Mouse (Mus musculus): ENCODE measurements at regions not wholly inside any gene's neighbourhood (a gene's known extent, or its start where the extent isn't known, plus 50 kb on each side); places are given as distances from the start of the nearest gene placed in this dataset.

DNA sequence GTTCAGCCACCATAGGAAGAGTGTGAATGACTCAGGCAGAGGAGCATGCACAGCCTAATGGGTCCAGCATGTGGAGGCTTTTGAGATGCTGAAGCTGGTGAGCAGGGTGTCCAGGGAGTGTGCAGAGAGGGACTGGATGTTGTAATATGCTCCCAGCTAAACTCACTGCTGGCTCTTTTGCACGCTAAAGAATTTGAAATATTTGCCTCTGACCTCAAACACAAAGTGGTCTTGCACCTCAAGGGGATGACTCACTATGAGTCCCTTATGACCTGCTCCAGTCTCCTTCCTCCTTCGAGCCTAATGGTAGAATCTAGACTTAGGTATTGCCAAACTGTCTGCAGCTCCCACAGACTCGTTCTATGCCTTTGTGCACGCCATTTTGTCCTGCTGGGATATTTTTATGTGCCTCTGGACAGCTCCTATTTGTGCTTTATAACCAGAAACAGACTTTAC is 55.0 kb upstream of the Slit3 start:
- no peak for DNase-seq (ENCODE audit: low spot score)

DNA sequence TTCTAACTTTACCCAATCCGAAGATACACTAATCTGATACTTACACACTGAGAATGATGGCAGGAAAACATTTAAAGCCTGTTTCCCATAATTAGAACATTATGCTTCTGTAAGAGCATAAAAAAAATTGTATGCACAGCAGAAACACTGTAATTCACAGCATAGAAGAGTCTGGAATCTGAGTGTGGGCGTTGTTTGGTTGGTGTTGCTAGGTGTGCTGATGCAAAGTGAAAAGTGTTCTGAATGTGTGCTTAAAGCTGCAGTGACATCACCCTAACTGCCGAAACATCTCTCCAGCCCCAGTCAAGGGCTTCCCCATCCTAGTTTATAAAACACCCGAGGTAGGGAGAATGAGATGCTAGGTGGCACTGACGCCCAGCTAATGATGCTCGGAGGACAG is 63.2 kb upstream of the Slit3 start:
- no peak for DNase-seq (ENCODE audit: low spot score)

DNA sequence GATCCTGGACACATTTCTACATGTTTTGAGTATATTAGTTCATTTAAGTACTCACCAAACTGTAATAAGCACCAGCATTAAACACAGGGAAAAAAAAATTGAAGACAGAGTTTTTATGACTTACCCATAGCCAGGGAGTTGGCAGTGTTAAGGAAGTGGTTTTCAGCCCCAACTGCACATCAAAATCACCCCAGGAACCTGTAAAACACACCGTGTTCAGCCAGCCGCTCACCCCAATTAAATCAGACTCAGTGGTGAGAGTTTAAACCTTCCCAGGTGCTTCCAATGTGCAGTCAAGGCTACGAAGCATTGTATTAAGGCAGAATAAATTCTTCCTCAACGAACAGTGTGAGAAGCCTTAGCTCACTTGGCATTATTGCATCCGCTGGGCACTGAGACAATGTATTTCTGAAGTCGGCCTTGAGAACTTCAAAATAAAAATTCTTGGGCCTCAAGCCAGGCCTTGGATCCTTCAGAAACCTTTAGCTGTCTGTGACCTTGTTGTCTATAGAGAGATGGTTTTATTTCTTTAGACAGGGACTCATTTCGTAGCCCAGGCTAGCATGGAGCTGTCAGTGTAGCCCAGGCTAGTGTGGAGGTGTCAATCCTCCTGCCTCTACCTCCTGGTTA is 65.4 kb upstream of the Slit3 start:
- no peak for DNase-seq (ENCODE audit: low spot score)

DNA sequence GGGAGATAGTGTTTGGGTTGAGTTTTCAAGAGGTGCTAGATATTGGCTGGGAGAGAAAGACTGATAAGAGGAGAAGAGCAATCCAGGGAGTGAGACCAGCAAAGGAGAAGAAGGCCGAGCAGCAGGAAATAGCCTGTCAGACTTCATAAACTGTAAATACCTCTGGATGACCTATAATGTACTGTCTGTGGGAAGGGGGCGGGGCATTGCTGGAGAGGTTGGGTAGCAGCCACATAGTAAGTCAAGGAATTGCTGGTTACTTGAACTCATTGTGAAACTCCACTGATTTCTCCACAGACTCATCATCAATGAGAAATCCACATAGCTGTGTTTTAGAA is 67.4 kb upstream of the Slit3 start:
- DNase-seq (ENCODE audit: low spot score): no peak

DNA sequence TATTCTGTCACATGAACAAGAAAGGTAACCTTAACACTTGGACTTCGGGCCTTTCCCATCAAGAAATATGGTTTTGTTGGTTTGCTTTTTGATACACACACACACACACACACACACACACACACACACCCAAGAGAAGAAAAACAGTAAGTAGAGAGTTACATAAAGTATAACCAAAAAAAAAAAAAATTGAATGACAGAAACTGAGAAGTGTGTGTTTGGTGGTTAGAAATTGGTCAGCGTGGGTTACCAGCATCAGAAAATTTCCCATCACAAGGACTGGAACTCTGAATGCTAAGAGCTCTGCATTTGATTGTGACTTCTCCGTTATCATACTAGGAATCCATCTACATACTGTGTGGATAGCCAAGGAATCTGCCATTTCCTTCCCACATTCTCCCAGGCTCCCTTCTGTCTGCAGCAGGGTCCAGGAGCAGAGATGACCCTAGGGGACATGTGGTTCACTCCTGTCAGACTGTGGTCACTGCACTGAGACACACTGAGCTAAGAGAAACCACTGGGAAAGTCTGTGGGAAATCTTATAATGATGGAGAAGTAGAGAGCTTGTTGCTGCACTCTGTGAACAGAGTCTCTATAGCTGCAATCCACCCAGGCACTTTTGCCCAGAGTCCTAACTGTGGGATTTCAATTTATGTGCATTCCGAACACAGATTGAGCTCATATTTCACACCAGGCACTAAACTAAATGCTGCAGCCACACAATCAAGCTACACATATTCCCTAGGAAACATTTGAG is 68.0 kb upstream of the Slit3 start:
- DNase-seq (ENCODE audit: low spot score): no peak

DNA sequence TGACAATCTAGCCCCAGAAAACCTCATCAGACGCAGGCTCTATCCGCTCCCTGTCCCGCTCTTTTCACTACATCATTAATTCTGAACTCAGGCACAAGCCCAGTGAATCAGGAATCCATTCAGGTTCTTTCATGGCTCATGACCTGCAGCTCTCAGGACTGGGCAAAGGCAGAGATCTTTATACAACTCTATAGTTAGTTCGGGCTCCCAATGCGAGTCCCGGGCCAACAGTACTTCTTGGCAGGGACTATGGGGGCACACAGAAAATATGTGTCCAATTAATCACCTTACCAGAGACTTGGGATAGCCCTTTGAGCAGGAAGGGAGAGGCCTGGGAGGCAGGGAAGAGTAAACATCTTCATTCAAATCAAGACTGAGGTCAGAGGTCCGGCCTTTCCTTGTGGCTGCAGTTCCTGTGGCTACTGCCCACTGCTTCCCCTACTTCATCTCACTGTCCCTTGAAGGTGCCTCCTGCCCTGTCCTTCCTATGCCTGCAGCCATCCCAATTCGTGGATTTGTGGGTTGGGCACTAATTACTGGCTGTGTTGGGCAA is 71.3 kb upstream of the Slit3 start:
- no peak for DNase-seq (ENCODE audit: low spot score)

DNA sequence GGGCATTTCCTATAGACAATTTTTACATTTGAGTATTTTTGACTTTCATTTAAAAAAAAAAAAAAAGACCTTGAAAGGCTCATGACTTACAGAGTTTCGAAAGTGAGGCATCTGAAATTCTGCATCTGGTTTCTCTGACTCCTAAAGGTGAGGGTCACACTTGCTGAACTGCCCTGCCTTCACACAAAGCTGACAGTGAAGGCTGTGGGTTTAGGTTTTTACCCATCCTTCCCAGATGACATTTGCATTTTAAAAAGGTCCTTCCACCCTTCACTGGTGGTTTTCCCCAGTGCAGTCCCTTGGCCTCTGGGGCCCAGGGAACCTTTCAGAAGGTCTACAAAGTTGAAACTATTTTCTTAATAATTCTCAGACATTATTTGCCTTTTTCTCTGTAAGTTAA is 76.4 kb upstream of the Slit3 start:
- DNase-seq (ENCODE audit: low spot score): no peak

DNA sequence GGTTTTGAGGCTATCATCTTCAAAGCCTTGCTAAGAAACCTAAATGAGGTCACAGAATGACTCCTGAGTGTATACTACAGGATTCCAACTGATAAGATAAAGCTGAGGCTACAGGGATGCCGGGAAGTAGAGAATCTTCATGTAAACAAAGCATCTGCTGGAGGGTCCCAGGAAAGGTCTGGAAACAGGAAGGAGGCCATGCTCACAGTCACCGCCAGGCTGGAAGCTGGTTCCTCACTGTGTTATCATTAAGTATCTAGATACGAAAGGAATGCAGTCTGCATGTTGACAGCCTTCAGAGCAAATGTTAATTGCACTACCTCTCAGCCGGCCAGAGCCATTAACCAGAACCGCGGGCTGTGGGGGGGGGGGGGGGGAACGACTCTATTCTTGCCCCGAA is 96.6 kb upstream of the Slit3 start:
- no peak for DNase-seq (ENCODE audit: low spot score)

DNA sequence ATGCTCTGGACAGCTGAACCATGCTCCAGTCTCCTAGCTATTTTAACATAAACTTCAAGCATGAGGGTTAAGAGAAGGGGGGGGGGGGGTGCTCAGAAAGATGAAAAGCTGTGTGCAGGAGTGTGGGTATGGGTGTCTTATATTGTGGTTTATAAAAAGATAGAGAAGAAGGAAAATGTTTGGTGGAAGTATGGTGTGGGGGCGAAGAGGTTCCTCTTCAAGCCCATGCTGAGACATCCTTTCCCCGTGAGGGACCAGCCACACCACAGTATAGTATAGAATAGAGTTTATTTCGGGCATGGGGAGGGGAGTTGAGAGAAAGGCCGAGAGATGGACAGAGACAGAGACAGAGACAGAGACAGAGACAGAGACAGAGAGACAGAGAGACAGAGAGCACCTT is 97.2 kb upstream of the Slit3 start:
- DNase-seq (ENCODE audit: low spot score): no peak

DNA sequence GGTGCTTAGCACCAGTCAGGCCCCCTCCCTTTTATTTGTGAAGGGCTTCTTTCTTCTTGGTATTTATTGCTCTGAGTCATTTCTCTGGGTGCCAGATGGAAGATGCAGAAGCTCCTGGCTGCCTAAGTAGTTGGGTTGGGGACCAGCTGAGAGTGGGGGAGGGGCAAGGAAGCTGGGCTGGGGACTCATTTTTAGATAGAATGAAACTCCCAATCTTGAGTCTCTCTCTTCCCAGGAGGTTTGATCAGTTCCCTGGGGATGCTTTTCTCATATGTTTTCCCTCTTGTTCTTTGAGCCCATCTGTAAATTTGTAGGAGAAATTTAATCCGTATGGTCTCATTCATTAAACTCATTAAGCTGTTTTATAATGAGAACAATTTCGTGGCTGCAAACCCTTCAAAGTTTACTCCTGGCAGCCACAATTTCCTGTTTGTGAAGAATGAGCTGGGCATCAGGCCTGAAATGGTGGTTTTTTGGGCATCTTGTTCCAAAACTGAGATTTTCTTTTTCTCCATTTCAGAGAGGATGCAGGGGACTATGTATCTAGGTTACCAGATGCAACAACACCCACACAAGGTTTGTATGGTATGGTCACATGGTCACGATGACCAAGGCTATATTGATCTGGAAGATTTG is 98.9 kb upstream of the Slit3 start:
- no peak for DNase-seq (ENCODE audit: low spot score)

DNA sequence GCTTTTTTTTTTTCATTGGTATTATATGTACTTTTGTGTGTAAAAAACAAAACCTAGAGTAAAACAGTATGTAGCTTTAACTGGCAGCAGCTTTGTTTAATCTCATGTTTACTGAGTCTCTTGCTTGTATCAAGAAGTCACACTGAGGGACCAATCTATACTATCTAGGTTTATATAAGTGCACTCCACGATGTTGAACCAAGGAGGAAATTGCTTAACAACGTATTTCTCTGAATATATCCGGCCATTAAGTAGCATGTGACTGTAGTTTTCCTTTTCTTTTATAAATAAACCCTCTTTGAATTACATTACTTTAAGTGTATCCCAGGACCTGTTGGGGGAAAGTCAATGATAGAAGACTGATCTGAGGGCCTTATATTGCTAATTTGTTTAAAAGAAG is 104.0 kb upstream of the Slit3 start:
- DNase-seq (ENCODE audit: low spot score): no peak

DNA sequence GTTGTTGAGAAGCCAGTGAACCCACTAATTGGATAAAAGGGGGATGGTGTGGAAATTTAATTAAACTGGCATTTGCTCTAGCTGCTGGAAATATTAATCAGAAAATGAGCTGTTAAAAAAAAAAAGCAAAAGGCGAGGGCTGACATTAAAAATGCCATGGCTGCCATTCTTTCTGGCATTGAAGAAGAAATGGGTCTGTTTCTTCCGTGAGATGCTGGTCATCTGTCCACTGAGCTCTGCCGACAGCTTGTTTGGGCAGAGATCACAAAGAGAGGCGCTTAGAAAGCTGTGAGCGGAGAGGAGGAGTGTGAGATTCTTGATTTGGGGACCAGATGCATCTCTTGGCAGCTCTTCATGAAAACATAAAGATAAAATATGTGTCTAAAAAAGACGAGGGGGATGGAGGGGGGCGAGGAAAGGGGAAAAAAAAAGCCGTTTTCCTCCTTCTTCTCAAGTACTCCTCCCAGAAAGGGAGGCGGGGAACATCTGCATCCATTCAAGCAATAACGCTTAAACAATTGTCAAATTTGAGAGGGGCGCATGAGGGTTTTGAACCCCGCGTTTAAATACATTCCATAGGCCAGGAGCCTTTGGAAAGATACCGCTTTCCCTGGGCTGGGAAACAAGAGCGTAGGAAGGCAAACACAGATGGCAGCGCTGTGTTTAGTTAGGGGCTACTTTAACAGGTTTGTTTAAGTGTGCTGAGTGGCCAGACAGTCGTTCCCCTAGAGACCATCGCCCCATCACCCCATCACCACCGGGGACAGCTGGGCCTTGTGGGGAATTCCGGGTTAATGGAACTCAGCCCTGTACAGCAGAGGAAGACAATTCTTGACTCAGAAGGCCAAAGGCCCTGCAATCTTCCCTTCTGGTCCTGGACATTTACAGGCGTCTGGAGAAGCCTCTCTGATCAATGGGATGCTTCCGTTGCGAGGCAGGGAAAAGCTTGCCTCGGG is 109.2 kb upstream of the Slit3 start:
- DNase-seq (ENCODE audit: low spot score): peak; percentile 32

DNA sequence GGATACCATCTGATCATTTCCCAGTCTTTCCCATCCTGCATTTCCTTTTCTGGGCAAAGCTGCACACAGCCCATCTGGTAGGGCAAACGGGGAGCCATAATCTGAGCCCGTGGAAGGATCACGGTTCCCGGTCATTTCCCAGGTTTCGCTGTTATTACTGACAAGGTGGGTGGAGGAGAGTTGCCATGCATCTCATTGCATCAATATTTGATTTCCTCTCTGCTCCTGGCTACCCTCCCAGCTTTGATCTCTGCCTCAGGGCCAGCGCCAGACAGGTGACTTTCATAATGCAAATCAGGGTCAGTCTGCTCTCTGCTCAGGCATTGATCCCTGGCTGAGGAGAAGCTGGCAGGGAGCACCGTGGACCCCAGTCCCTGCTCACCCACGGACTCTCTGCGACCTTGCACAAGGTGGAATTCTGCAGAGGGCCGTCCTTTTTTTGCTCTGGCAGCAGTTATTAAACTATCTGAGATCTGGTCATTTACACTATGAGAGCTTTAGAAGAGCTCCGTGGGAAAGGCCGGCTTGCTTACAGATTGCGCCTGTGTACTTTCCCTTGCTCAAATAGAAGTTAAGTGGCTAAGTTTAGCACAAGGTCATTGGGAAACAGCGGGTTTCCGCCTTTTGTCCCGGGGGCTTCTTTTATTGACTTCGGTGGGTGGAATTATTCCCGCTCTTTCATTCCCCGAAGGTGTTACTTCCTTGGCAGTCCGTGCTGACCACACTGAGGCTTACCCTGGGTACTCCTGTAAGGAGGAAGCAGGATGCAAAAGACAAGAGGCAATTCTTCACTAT is 114.1 kb upstream of the Slit3 start:
- peak; percentile 9 for DNase-seq (ENCODE audit: low spot score)

DNA sequence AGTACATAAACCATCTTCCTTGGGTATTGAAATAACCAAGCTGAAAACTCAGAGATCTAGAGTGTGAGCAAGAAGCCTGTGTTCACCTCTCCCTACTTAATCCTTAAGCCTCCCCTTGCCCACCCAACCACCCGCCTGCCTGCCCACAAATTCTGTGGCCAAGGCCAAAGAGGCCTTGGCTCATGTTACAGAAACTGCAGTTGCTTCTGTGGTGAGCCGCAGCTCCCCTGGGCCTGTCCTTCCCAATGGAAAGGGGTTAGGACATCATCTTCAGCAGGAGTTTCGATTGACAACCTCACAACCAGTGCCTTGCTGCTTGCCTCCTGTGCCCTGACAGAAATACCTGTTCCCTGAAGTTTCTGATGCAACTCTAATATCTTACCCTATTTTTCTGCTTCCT is 115.9 kb upstream of the Slit3 start:
- no peak for DNase-seq (ENCODE audit: low spot score)

DNA sequence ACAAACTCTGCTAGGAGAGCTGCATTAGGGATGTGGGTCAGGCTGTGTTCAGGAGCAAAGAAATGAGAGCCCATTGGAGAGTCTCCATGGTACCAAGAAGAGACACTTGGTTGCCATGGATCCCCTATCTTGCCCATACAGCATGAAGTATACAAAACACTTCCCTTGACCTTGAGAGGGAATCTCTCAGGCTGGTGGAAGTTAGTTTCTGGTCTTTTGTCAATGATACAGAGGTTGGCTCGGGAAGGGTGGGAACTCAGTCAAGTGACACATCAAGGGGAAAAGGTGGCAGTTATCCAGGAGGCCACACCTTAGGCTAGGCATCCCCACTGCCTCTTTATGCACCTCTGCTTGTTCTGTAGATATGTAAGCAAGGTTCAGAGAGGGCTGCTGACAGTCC is 116.6 kb upstream of the Slit3 start:
- no peak for DNase-seq (ENCODE audit: low spot score)

DNA sequence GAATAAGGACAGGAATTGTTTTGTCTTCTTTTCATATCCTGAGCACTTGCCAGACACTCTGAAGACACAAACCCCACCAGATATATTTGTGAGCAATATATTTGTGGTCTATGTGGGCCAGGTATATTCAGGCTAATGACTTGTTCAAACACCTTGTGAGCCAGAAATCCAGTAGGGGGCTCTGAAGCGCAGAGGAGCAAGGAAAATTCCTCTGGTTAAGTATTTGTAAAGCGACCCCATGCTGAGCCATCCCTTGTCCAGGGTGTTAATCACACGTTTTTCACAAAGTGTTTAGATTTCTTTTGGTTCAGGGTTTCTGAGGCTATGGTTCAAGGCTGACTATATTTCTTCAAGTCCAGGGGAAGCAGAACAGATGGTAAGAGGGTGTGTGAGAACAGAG is 117.1 kb upstream of the Slit3 start:
- peak; percentile 25 for DNase-seq (ENCODE audit: low spot score)

DNA sequence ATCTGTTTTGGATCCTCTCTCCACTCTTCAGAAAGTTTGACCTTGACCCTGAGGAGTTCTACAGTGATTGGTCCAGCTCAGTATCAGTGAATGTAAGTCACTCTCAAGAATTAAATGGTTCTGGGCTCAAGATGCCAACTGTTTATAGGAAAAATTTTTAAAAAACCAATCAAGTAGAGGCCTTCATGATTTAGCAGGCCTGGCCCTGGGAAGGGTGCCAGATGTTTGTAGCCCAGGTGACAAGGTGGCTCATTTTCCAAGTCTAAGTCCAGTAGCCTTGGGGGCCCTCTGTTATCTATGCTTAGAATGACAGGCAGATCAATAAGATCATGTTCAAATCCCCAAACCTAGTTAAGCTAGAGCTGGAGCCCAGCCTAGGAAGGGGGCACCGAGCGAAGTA is 123.1 kb upstream of the Slit3 start:
- DNase-seq (ENCODE audit: low spot score): no peak

DNA sequence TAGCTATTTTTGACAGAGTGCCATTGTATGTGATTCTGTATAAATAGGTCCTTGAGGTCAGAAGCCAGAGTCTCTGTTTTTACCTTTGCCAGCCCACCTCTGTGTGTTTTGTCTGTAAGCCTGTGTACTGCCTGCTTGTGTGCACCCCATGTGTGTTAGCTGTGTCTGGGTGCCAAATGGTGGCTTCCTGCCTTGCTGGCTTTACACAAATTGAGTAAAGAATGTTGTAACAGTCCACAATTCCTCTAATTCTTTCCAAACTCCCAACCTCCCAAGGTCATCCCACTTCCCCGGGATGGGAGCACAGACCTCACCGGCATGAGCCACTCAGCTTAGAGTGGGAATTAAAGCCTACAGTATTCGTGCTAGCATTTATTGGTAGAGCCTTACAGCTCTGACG is 125.5 kb upstream of the Slit3 start:
- no peak for DNase-seq (ENCODE audit: low spot score)

DNA sequence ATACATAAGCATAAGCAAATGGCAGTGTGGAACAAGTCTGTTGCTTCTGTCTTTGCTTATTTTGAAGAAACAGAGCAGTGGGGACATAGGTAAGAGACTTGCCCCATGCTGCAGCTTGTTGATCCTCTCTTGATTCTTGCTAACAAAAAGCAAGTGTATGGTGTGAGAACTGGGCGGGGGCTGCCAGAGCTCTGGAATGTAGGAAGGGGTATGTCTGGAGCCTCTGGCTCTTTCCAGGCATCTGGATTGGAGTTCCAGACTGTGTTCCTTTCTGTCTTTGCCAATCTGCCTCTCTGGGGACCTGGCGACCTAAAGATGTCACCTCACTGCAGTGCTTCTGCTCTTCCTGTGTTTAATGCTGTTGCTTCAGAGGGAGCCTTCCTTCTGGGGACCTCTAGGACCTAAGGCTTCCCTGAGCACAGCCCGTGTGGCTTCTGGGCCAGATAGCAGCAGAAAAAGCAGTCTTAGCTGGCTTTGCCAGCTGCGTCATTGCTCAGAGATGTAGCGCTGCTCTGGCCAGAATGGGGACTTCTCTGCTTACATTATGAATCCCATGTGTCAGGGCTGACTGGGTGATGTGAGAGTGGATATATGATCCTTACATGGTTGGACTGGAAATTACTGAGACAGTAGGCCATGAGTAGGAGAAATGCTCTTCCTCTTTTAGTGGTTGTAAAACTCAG is 138.1 kb upstream of the Slit3 start:
- no peak for DNase-seq (ENCODE audit: low spot score)

DNA sequence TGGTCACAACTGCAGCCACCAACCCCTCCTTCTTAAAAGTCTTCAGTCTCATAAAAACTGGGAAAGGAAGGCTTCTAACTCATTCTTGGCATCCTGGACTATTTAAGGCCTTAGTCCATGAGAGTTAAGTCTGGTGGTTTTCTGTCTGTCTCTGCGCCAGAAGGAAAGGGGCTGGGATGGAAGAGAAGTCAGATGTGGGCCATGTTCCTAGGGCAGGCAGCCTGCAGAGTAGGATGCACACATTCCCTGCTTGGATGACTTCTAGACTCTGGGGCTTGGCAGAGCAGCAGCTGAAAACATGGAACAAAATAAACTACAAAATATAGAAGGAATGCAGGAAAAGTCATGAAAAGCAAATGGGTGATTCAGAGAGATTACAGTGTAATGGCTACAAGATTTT is 140.8 kb upstream of the Slit3 start:
- no peak for DNase-seq (ENCODE audit: low spot score)

DNA sequence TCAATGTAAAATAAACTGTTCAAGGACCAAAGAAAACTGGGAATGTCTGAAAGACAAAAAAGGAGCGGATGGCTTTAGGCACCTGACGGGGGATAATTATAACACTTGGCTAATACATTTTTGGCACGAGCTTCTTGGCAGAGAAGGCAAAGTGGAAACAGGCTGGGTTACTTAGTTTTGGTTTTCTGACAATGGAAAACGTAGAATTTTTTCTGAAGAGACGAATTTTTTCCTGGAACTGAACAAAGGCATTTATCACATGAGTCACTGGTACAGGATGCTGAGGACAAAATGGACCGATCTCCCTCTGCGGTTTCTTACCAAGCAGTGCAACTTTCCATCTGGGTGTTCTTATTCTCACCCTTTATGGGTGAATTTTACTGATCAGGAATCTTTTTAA is 143.2 kb upstream of the Slit3 start:
- no peak for DNase-seq (ENCODE audit: low spot score)
